Mouse (Mus musculus) kidney, adult 2 months (tissue): Measurements from ENCODE around the gene Rabggta. TPM values are rescaled to one million over a fixed set of nuclear protein-coding genes. Genes with fewer than 3 reads are reported as not detected.

Experiments
- DNase-seq: peaks from one replicate; pipeline ENCODE4 v3.0.0; 2021
- H3K27ac ChIP-seq: fragments of 200-500 bp; 2 replicates; pipeline ENCODE4 v1.5.1; 2012; ENCODE audit warnings: low read depth, low read length, control low read depth, inconsistent platforms; ENCODE audit not compliant: insufficient read depth
- H3K27me3 ChIP-seq: fragments of 200-500 bp; replicated peaks from 2 replicates; pipeline ENCODE4 v1.6.1; 2012; ENCODE audit warnings: mild to moderate bottlenecking, moderate library complexity, low read length, inconsistent platforms; ENCODE audit not compliant: control insufficient read depth, insufficient read depth
- H3K36me3 ChIP-seq: fragments of 200-500 bp; 2 replicates; pipeline ENCODE4 v1.6.1; 2012; ENCODE audit warnings: mild to moderate bottlenecking, moderate library complexity, low read length, inconsistent platforms; ENCODE audit not compliant: control insufficient read depth, insufficient read depth
- H3K4me1 ChIP-seq: fragments of 200-500 bp; 2 replicates; pipeline ENCODE4 v1.6.1; 2011; ENCODE audit warnings: low read length; ENCODE audit not compliant: control insufficient read depth, insufficient read depth
- H3K4me3 ChIP-seq: fragments of 200-500 bp; 2 replicates; pipeline ENCODE4 v1.5.1; 2011; ENCODE audit warnings: mild to moderate bottlenecking, low read depth, low read length, control low read depth; ENCODE audit not compliant: insufficient read depth
- CTCF ChIP-seq: fragments of 200-500 bp; conservative IDR thresholded peaks from 2 replicates; pipeline ENCODE4 v1.5.1; 2011; ENCODE audit warnings: low read depth, mild to moderate bottlenecking, control low read depth, low read length, moderate library complexity, mixed read lengths; ENCODE audit not compliant: insufficient read depth, insufficient read length
- POLR2A ChIP-seq: fragments of 200-500 bp; IDR thresholded peaks from one replicate; pipeline ENCODE4 v1.6.1; 2011; ENCODE audit warnings: low read depth, low read length, control low read depth
- WGBS: fragments of 180-500 bp; shearing (Covaris S2); methylation state at CpG from one replicate; pipeline ENCODE4 v1.1.7; 2018; 5-methylcytosine and 5-hydroxymethylcytosine counted together
- polyA plus RNA-seq: library from polyadenylated mRNA; depleted of rRNA; stranded (reverse); fragments of >200 nt; gene quantifications from 2 replicates; pipeline ENCODE4 v1.2.3, GENCODE M21; 2012

Rabggta gene
- polyA plus RNA-seq, 1 experiment, result 70.0 TPM

DNA sequence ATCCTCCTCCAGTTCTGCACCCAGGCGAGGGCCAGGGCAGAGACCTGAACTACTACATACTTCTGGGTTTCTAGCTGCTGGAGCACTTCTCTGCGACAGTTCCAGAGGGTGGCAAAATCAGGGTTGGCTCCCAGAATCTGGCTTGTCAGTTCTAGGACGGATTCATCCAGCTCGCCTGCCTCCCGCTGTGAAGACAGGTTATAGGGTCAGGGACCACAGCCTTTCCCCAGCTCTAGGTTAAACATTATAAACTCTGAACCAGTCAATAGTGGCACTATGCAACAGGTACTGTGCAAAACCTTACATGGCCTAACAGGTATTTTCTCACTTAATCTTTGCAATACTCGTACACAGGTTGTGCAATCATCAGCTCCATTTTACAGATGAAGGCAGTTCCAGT, 987 bp downstream of the Rabggta start:
- peak overlapping the region; percentile 23; the same call in 1 of the 2 replicates for H3K4me3 ChIP-seq
- H3K36me3 ChIP-seq, result no peaks in the 10 kb centered on the region
- DNase-seq, result peak; percentile 84
- peak overlapping the region; percentile 77 for H3K27ac ChIP-seq
- TF ChIP-seq CTCF (no peak), POLR2A (no peak)
- H3K27me3 ChIP-seq, result no peaks in the 10 kb centered on the region
- WGBS, result 48% methylated on average over 6 of the region's 6 CpGs
- H3K4me1 ChIP-seq, result peaks cover 20% of the 10 kb centered on the region; the same call in 1 of the 2 replicates

DNA sequence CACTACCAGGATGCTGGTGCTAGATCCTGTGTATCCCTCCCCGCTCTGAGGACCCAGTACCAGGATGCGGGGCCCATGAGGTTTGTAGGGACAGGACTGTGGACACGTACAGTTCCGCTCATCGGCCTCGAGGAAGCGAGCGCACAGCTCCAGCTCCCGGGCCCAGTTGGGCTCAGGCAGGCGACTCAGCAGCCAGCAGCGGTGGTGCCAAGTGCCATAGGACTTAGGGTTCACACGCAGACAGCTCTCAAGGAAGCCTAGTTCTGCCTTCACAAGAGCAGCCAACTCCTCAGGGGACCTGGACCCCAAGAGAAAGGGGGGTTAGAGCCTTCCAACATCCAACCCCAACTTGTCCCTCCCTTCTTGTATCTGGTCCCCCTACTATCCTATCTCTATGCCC, 1.4 kb downstream of the Rabggta start:
- peak; percentile 35 for DNase-seq
- H3K4me1 ChIP-seq, result peaks cover 20% of the 10 kb centered on the region; the same call in 1 of the 2 replicates
- H3K36me3 ChIP-seq, result no peaks in the 10 kb centered on the region
- 67% methylated on average over 12 of the region's 12 CpGs for WGBS
- no peaks in the 10 kb centered on the region for H3K27me3 ChIP-seq
- no peak for TF ChIP-seq POLR2A
- no peak for TF ChIP-seq CTCF
- peak overlapping the region; percentile 23; the same call in 1 of the 2 replicates for H3K4me3 ChIP-seq
- peak overlapping the region; percentile 77 for H3K27ac ChIP-seq

DNA sequence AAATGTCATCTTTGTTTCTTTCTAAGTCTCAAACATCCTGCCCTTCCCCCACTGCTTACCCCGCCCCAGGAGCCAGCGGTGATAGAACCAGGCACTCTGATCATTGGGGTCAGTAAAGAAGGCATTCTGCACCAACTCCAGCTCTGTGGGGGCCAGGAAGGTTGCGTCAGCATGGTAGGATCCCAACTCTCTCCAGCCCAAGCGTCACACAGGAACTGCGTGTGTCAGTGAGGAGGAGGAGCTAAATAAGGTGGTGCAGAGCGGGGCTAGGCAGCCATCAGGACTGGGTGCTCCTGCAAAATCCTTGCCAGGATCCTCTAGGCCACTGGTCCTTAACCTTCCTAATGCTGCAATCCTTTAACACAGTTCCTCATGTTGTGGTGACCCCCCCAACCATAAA, 2.3 kb downstream of the Rabggta start:
- TF ChIP-seq POLR2A, result no peak
- no peak for TF ChIP-seq CTCF
- DNase-seq, result no peak
- peaks cover 26% of the 10 kb centered on the region for H3K4me1 ChIP-seq
- H3K4me3 ChIP-seq, result no peak overlapping the region
- H3K27me3 ChIP-seq, result no peaks in the 10 kb centered on the region
- 85% methylated on average over 6 of the region's 6 CpGs for WGBS
- H3K36me3 ChIP-seq, result no peaks in the 10 kb centered on the region
- no peak overlapping the region for H3K27ac ChIP-seq

DNA sequence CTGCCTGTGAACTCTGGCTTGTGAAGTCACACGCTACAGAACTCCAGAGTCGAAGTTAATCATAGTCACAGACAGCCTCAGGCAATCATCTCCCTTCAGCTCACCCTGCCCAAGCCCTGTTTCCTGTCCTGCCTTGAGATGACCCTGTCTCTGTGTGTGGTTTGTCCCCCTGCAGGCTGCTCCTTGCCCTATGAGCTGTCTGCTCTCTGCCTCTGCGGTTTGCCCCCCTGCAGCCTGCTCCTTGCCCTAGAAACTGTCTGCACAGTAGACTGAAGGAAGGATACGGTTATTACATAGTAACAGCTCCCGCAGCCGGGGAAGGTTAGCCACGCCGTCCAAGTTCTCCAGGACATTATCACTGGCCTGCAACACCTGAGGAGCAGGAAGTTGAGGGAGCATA, 5.2 kb downstream of the Rabggta start:
- Histone ChIP-seq H3K27ac (peak overlapping the region; percentile 84), H3K4me1 (peaks cover 32% of the 10 kb centered on the region), H3K36me3 (no peaks in the 10 kb centered on the region), H3K4me3 (no peak overlapping the region), H3K27me3 (no peaks in the 10 kb centered on the region)
- WGBS, result 43% methylated on average over 8 of the region's 8 CpGs
- peak; percentile 89 for DNase-seq
- TF ChIP-seq POLR2A, result no peak
- no peak for TF ChIP-seq CTCF

DNA sequence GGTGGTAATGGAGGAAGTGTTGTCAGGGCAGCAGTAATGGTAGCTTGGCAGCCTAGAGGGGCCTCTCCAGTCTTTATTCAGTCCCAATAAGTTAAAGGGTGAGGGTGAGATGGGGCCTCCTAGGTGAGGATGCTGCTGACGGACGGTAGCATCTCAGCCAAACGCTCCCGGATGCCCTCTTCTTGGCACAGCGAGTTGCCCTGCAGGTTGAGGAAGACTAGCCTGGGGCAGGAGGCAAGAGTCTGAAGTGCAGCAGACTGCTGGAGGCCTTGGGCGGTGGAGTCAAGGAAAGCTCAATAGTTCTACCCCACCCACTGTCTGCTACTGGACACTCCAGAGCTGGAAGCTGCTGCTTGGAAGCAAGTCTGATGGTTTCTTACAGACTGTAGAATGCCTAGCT, 5.8 kb downstream of the Rabggta start:
- peak overlapping the region; percentile 84; the same call in 1 of the 2 replicates for H3K27ac ChIP-seq
- TF ChIP-seq POLR2A (no peak), CTCF (no peak)
- no peaks in the 10 kb centered on the region for H3K36me3 ChIP-seq
- H3K27me3 ChIP-seq, result no peaks in the 10 kb centered on the region
- peaks cover 30% of the 10 kb centered on the region for H3K4me1 ChIP-seq
- DNase-seq, result peak; percentile 81
- 62% methylated on average over 6 of the region's 6 CpGs for WGBS
- H3K4me3 ChIP-seq, result no peak overlapping the region

DNA sequence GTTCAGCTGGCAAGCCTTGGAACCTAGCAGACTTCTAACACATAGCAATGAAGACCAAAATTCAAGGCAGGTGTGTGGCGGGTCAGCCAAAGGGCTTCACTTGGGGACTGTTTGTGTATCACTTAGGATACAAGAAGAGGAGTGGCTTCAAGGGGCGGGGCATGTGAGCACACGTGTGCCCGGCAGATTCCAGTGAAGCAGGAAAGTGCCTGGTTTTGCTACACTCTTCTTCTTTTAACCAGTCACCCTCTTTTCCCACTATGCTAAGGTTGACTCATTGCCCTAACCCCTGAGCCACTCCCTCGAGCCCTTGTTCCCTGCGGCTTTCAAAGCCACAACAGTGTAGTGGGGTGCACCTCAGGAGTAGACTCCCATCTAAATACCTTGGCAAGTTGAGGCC, 7.2 kb downstream of the Rabggta start:
- H3K4me3 ChIP-seq, result no peak overlapping the region
- H3K36me3 ChIP-seq, result no peaks in the 10 kb centered on the region
- TF ChIP-seq CTCF (no peak), POLR2A (no peak)
- no peak overlapping the region for H3K27ac ChIP-seq
- no peaks in the 10 kb centered on the region for H3K27me3 ChIP-seq
- H3K4me1 ChIP-seq, result peaks cover 24% of the 10 kb centered on the region
- peak; percentile 57 for DNase-seq
- 27% methylated on average over 6 of the region's 6 CpGs for WGBS

DNA sequence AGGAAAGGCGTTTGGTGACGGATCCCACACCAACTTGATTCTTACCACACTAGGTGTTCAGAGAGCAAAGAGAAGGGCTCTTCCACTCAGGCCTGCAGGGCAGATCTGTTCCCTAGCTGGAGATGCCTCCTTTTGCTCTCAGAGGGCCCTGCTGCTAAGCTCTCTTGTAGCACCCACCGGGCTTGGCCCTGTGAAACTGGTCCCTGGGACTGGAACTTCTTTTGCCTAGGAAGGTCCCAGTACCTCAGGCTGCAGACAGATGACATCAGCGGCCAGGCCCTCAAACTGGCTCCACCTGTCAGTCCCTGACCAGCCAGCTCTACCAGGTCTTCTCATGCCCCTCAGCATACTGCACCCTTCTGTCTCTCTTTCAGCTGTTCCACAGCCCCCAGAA, 8.3 kb downstream of the Rabggta start, which contains the start of gene Tgm1:
Gene Tgm1, minus strand, starts transcription at position 198 of the 394 bp plus-strand sequence.
- no peak for DNase-seq
- Histone ChIP-seq H3K36me3 (no peaks in the 10 kb centered on the region), H3K4me1 (peaks cover 24% of the 10 kb centered on the region), H3K27me3 (no peaks in the 10 kb centered on the region), H3K27ac (peak within 1 kb of the TSS; percentile 66), H3K4me3 (peak within 1 kb of the TSS; percentile 40)
- no peak for TF ChIP-seq CTCF
- no peak for TF ChIP-seq POLR2A
- WGBS, result 28% methylated on average over 4 of the region's 4 CpGs

DNA sequence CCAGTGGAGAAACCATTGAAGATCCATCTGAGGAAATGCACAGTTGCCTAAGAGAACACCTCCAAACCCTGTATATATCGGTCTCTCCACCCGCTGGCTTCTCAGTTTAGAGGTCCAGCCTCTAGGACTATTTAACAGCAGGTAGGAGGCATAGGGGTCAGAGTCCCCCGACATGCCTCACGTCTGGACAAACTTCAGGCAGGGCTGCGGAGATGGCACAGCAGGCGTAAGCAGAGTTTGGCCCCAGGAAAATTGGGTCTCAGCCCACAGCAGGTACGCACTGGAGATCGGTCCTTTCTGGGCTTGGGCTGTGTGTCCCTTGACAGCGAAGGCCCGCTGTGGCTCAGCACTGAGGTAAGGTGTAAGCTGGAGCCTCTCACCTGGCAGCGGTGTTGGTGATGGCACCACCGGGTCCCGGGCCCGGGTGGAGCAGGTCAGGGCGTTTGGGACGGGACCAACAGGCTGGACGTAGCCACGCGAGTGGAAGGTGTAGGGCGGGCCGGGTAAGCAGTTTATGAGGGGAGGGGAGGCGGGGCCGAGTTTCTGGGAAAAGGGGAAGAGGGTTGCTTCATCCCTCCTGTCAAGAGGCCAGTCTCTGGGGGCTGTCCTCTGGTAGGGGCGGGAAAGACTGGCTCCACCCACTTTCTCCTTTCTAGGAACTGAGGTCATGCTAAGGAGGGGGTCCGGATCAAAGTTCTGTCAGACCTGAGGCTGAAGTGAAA, 8.9 kb downstream of the Rabggta start:
- peaks cover 22% of the 10 kb centered on the region for H3K4me1 ChIP-seq
- whole genome bisulfite sequencing, result 15% methylated on average over 25 of the region's 25 CpGs
- peak; percentile 91 for DNase-seq
- TF ChIP-seq POLR2A (no peak), CTCF (no peak)
- H3K27ac ChIP-seq, result peak overlapping the region; percentile 66
- H3K27me3 ChIP-seq, result no peaks in the 10 kb centered on the region
- peak overlapping the region; percentile 32 for H3K4me3 ChIP-seq
- H3K36me3 ChIP-seq, result no peaks in the 10 kb centered on the region
